Mouse (Mus musculus) liver, embryonic 15.5 days (tissue): ENCODE data around the gene Shisal2b. TPM values are rescaled to one million over a fixed set of nuclear protein-coding genes. Genes with fewer than 3 reads are reported as not detected.
A peak's percentile ranks its signal among the peaks of the same experiment; 100 is the strongest.

Source experiments
- ATAC-seq: fragments of 200-750 bp; cut with Nextera tagmentation; 2 replicates; pipeline ENCODE4 v1.8.0; 2017; ENCODE audit warnings: moderate number of reproducible peaks, mild to moderate bottlenecking, moderate library complexity; ENCODE audit not compliant: insufficient read depth
- H3K27ac ChIP-seq: fragments of 300-500 bp; sonication (generic); replicated peaks from 2 replicates; pipeline ENCODE4 v1.5.1; 2015; ENCODE audit warnings: mild to moderate bottlenecking, inconsistent platforms
- H3K27me3 ChIP-seq: fragments of 300-500 bp; sonication (generic); 2 replicates; pipeline ENCODE4 v1.6.1; 2015; ENCODE audit warnings: mild to moderate bottlenecking, inconsistent platforms
- H3K36me3 ChIP-seq: fragments of 300-500 bp; sonication (generic); replicated peaks from 2 replicates; pipeline ENCODE4 v1.6.1; 2015; ENCODE audit warnings: moderate library complexity, mild to moderate bottlenecking, inconsistent platforms
- H3K4me1 ChIP-seq: fragments of 300-500 bp; sonication (generic); replicated peaks from 2 replicates; pipeline ENCODE4 v1.6.1; 2015; ENCODE audit warnings: inconsistent platforms
- H3K4me2 ChIP-seq: fragments of 300-500 bp; sonication (generic); 2 replicates; pipeline ENCODE4 v1.6.1; 2015; ENCODE audit warnings: moderate library complexity, mild to moderate bottlenecking, inconsistent platforms
- H3K4me3 ChIP-seq: fragments of 300-500 bp; sonication (generic); replicated peaks from 2 replicates; pipeline ENCODE4 v1.5.1; 2015; ENCODE audit warnings: mild to moderate bottlenecking, inconsistent platforms
- H3K9ac ChIP-seq: fragments of 300-500 bp; sonication (generic); 2 replicates; pipeline ENCODE4 v1.6.1; 2015; ENCODE audit warnings: moderate library complexity, mild to moderate bottlenecking, inconsistent platforms
- H3K9me3 ChIP-seq: fragments of 300-500 bp; sonication (generic); replicated peaks from 2 replicates; pipeline ENCODE4 v1.6.1; 2016; ENCODE audit warnings: inconsistent platforms
- WGBS: fragments of 180-500 bp; shearing (Covaris S2); methylation state at CpG from one replicate; pipeline ENCODE4 v1.1.7; 2015; ENCODE audit warnings: mixed read lengths; ENCODE audit not compliant: insufficient replicate concordance; 5-methylcytosine and 5-hydroxymethylcytosine counted together
- polyA plus RNA-seq: library from polyadenylated mRNA; unstranded; fragments of >200 nt; fragmentation: Nextera tagmentation; extraction: Ambion mirVana; gene quantifications from 2 replicates; pipeline ENCODE4 v1.2.1, GENCODE M21; 2015

Shisal2b gene
- polyA plus RNA-seq, 1 experiment from 2014 or later, result not detected

GRCm38 (mm10) chr13:104853645-104854044 is 10.0 kb downstream of the Shisal2b start:
- 51% methylated on average over 2 of the region's 2 CpGs for WGBS
- H3K27ac ChIP-seq, result no peak overlapping the region

GRCm38 (mm10) chr13:104843295-104844089 is 20.2 kb downstream of the Shisal2b start:
- Histone ChIP-seq H3K27me3 (no peaks in the 10 kb centered on the region), H3K4me1 (no peaks in the 10 kb centered on the region), H3K9me3 (no peaks in the 10 kb centered on the region), H3K4me3 (no peak overlapping the region), H3K9ac (no peak overlapping the region), H3K4me2 (no peak overlapping the region), H3K27ac (no peak overlapping the region), H3K36me3 (peaks cover 4% of the 10 kb centered on the region; the same call in 1 of the 2 replicates)
- ATAC-seq, result no peak
- 64% methylated on average over 12 of the region's 13 CpGs for WGBS

More at GRCm38 (mm10) chr13:104853645-104854044, 10.0 kb downstream of the Shisal2b start:
- no peak for ATAC-seq
- no peak overlapping the region for H3K4me3 ChIP-seq
- no peaks in the 10 kb centered on the region for H3K27me3 ChIP-seq
- H3K4me1 ChIP-seq, result no peaks in the 10 kb centered on the region
- H3K4me2 ChIP-seq, result no peak overlapping the region
- no peaks in the 10 kb centered on the region for H3K9me3 ChIP-seq
- no peak overlapping the region for H3K9ac ChIP-seq
- H3K36me3 ChIP-seq, result no peaks in the 10 kb centered on the region

DNA sequence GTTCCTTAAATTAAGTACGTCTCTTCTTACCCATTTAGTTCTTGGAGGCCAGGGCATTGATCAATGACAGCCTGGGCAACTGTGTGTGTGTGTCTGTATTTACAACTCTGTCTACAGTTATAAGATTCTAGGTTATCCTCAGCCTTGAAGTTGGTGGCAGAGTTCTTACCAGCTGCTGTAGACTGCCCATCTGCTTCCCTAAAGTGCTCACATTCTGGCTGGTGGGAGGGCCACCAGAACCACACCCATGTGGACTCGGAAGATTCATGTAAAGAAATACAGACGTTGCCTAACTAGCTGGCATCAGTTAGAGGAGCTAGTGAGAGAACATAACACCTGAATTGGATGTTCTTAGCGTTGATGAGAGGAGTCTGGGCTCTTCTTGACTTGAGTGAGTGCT is 21.8 kb downstream of the Shisal2b start:
- ATAC-seq, result no peak
- H3K36me3 ChIP-seq, result peaks cover 12% of the 10 kb centered on the region
- H3K9me3 ChIP-seq, result no peaks in the 10 kb centered on the region
- no peak overlapping the region for H3K9ac ChIP-seq
- H3K4me2 ChIP-seq, result no peak overlapping the region
- H3K27me3 ChIP-seq, result no peaks in the 10 kb centered on the region
- H3K4me1 ChIP-seq, result no peaks in the 10 kb centered on the region
- no peak overlapping the region for H3K4me3 ChIP-seq
- H3K27ac ChIP-seq, result no peak overlapping the region
- 45% methylated on average over 4 of the region's 4 CpGs for WGBS

DNA sequence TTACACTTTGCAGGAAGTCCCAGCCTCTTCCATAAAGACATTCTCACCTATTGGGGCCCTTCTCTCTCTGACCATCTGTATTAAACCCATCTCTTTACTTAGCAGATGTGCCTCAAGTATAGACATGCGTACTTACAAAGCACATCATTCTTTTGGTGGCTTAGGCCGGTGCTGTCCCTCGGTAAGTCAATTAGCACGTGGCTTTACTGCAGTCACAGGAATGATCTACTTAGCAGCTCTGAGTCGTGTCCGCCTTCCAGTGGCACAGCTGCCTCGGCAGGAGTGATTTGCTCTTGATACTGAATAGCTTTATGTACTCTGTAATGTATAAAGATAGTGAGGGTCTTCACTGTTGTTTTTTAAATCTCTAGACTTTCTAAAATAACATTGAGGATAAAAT is 26.1 kb downstream of the Shisal2b start:
- 72% methylated on average over 7 of the region's 7 CpGs for WGBS

GRCm38 (mm10) chr13:104832811-104833210 is 30.9 kb downstream of the Shisal2b start:
- no peaks in the 10 kb centered on the region for H3K9me3 ChIP-seq
- H3K4me1 ChIP-seq, result no peaks in the 10 kb centered on the region
- 79% methylated on average over 13 of the region's 13 CpGs for WGBS
- no peaks in the 10 kb centered on the region for H3K27me3 ChIP-seq
- H3K4me3 ChIP-seq, result no peak overlapping the region
- no peak overlapping the region for H3K4me2 ChIP-seq
- H3K36me3 ChIP-seq, result peaks cover 60% of the 10 kb centered on the region
- no peak overlapping the region for H3K9ac ChIP-seq
- H3K27ac ChIP-seq, result no peak overlapping the region
- ATAC-seq, result no peak

More for the DNA sequence above, 26.1 kb downstream of the Shisal2b start:
- Histone ChIP-seq H3K27ac (no peak overlapping the region), H3K9me3 (no peaks in the 10 kb centered on the region), H3K4me1 (no peaks in the 10 kb centered on the region), H3K4me2 (no peak overlapping the region), H3K9ac (no peak overlapping the region), H3K4me3 (no peak overlapping the region), H3K36me3 (peaks cover 35% of the 10 kb centered on the region), H3K27me3 (no peaks in the 10 kb centered on the region)
- ATAC-seq, result no peak

DNA sequence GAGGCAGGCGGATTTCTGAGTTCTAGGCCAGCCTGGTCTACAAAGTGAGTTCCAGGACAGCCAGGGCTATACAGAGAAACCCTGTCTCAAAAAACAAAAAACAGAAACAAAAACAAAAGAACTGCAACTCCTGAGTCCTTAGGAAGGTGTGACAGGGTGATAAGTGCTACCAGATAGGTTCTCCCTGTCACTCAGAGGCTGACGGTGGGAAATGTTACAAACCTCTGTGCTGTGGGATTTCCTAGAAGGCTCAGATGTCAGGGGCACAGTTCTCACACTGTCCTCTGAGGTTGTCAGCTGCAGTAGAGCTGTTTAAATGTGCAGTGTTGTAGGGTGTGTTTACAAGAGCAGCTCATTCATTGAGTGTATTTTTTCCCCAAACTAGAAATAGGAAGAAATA is 38.2 kb downstream of the Shisal2b start:
- Histone ChIP-seq H3K36me3 (peaks cover 29% of the 10 kb centered on the region), H3K4me3 (no peak overlapping the region), H3K27me3 (no peaks in the 10 kb centered on the region), H3K9ac (no peak overlapping the region), H3K9me3 (no peaks in the 10 kb centered on the region), H3K4me1 (peaks cover 14% of the 10 kb centered on the region), H3K27ac (no peak overlapping the region), H3K4me2 (no peak overlapping the region)
- ATAC-seq, result no peak
- 51% methylated on average over 2 of the region's 2 CpGs for WGBS

DNA sequence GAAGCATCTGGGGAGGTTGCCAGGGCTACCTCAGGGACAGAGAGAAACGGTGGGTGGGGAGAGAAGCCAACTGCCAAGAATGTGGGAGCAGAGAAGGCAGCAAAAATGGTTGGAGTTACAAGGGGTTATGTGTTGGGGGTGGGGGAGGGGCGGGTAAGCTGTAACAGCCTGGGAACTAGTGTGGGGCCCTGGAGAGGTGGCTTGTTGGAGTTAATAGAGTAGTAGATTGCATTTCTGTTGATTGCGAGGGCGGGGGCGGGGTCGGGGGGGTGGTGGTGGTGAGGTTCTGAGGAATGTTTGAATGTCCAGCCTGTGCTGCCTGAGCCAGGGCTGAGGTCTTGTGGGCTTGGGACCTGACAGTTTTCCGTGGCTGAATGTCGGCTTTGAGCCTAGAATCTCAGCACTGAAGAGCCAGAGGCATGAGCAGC is 41.3 kb downstream of the Shisal2b start:
- H3K27me3 ChIP-seq, result no peaks in the 10 kb centered on the region
- 44% methylated on average over 8 of the region's 8 CpGs for WGBS
- H3K36me3 ChIP-seq, result peaks cover 6% of the 10 kb centered on the region
- H3K4me1 ChIP-seq, result peaks cover 34% of the 10 kb centered on the region
- no peaks in the 10 kb centered on the region for H3K9me3 ChIP-seq
- H3K4me2 ChIP-seq, result no peak overlapping the region
- no peak for ATAC-seq
- H3K4me3 ChIP-seq, result no peak overlapping the region
- H3K27ac ChIP-seq, result no peak overlapping the region
- no peak overlapping the region for H3K9ac ChIP-seq

DNA sequence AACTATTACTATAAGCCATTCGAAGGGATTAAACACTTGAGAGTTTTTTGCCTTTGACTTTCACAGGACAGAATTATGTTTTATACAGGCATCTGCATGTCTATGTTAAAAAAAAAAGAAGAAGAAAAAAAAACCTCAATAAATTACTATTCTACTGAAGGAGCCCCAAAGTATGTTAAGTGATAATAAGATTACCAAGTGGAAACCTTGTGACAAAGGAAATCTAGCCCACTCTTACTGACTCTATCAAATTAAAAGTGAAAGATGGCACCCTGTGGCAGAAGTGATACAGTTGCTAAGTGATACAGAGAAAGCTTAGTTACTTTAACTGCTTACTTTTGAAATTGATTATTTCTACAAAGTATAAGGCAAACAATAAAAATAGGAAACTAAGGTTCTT is 41.8 kb downstream of the Shisal2b start:
- no peak overlapping the region for H3K4me2 ChIP-seq
- H3K9ac ChIP-seq, result no peak overlapping the region
- ATAC-seq, result no peak
- H3K27ac ChIP-seq, result no peak overlapping the region
- H3K27me3 ChIP-seq, result no peaks in the 10 kb centered on the region
- H3K4me3 ChIP-seq, result no peak overlapping the region
- H3K36me3 ChIP-seq, result peaks cover 1% of the 10 kb centered on the region
- peaks cover 37% of the 10 kb centered on the region for H3K4me1 ChIP-seq
- H3K9me3 ChIP-seq, result no peaks in the 10 kb centered on the region
- WGBS, result 73% methylated on average over 1 of the region's 1 CpGs

DNA sequence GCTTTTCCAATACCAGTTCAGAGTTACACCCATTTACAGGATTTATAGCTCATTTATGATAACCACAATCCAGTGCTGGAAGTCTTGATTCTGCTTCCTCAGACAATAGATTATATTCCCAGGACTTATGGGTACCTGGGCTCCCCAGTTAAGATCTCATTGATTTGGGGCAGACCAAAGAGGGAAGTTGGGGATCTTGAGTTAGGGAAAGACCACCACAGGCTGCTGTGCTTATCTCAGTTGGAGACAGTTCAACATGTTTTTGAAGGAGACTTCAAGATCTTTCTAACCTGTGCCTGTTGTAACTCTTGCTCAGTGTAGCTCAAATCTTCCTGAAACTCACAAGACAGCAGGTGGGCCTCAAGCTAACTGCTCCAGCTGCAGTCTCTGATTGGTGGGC is 42.5 kb downstream of the Shisal2b start:
- H3K9ac ChIP-seq, result no peak overlapping the region
- H3K4me2 ChIP-seq, result no peak overlapping the region
- no peak overlapping the region for H3K27ac ChIP-seq
- peaks cover 40% of the 10 kb centered on the region for H3K4me1 ChIP-seq
- no peak for ATAC-seq
- no peaks in the 10 kb centered on the region for H3K9me3 ChIP-seq
- no peak overlapping the region for H3K4me3 ChIP-seq
- no peaks in the 10 kb centered on the region for H3K27me3 ChIP-seq
- H3K36me3 ChIP-seq, result no peaks in the 10 kb centered on the region

DNA sequence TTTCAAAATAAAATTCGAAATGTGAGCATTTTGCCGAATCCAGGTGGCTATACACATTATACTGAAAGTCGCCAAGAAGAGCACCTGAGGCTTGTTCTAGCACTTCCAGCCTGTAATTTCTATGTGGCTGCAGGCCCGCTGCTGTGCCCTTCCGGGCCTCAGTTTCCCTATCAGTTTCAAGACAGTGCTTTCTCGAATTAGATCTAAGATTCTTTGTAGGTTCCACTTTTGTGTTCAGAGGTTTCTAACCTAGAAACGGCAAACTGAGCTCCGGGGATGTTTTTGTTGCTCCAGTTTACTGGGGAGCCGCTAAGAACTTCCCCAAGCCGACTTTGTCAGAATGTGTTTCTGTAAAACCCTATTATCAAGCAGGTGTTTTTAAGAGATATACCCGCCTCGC is 46.0 kb downstream of the Shisal2b start:
- no peaks in the 10 kb centered on the region for H3K9me3 ChIP-seq
- peaks cover 41% of the 10 kb centered on the region for H3K4me1 ChIP-seq
- 16% methylated on average over 12 of the region's 12 CpGs for WGBS
- no peak for ATAC-seq
- H3K36me3 ChIP-seq, result no peaks in the 10 kb centered on the region
- H3K4me3 ChIP-seq, result peak overlapping the region; percentile 78
- peak overlapping the region; percentile 81 for H3K9ac ChIP-seq
- H3K27ac ChIP-seq, result peak overlapping the region; percentile 84
- H3K4me2 ChIP-seq, result peak overlapping the region; percentile 73
- no peaks in the 10 kb centered on the region for H3K27me3 ChIP-seq

DNA sequence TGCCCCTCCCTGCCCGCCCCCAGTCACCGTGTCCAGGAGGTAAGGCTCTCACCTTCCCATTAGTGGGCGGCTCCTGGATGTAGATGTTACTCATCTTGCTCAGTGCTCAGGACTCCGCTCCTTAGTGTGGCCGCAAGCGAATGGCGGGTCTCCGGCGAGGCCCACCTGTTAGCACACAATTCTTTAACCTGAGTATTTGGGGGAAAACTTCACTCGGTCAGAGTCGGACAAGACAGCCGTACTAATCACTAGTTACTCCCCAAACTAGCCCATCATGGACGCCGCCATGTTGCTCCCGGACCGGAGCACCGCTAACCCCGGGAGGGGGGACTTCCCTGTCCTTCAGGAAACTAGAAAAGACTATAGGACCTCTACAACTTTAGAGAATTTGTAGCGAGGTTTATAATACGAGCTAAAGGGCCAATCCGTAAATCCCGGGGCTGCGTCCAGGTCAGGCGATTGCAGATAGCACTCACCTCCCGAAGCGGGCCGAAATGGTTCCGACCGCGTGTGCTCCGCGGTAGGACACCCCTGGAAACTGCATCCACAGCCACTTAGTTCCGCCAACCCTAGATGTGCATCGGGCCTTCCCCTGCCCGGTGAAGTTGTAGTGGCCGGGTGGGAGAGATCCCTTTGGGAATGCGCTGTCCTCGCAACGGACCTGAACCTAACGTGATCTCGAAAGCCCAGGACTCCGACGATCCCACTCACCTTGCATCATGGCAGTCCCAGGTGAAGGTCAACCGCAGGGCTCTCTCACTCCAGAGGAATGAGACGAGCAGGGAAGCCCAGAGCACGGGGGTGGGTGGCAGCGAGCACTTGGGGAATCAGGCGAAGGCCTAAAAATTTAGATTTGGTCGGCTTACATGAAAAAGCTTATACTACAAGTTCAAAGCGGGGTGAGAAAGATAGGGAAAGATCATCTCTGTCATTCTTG is 46.8 kb downstream of the Shisal2b start, which contains the start of gene Cwc27:
Cwc27 (minus strand) TSS at position 508 of the 937 bp plus-strand sequence.
- H3K36me3 ChIP-seq, result no peaks in the 10 kb centered on the region
- peak within 1 kb of the TSS; percentile 73 for H3K4me2 ChIP-seq
- ATAC-seq, result peak; percentile 91
- H3K9me3 ChIP-seq, result no peaks in the 10 kb centered on the region
- peak within 1 kb of the TSS; percentile 84 for H3K27ac ChIP-seq
- H3K27me3 ChIP-seq, result no peaks in the 10 kb centered on the region
- H3K4me3 ChIP-seq, result peak within 1 kb of the TSS; percentile 78
- peaks cover 33% of the 10 kb centered on the region for H3K4me1 ChIP-seq
- WGBS, result under 1% methylated on average over 50 of the region's 50 CpGs
- H3K9ac ChIP-seq, result peak within 1 kb of the TSS; percentile 81
